Mouse (Mus musculus) hindbrain, embryonic 15.5 days (tissue): ENCODE results near the gene Pxk. TPM values are rescaled to one million over a fixed set of nuclear protein-coding genes. Genes with fewer than 3 reads are reported as not detected.
"Not testable (repeated sequence)": the region's sequence is repeated elsewhere in the genome, so short reads cannot be mapped to it uniquely, and the experiment has no call there.

Experiments
- ATAC-seq: fragments of 200-750 bp; cut with Nextera tagmentation; 2 replicates; pipeline ENCODE4 v1.8.0; 2017; ENCODE audit warnings: low read depth, moderate number of reproducible peaks, moderate TSS enrichment; ENCODE audit not compliant: low FRiP score
- H3K27ac ChIP-seq: fragments of 300-500 bp; sonication (generic); replicated peaks from 2 replicates; pipeline ENCODE4 v1.5.1; 2015; ENCODE audit warnings: mild to moderate bottlenecking, inconsistent platforms
- H3K27me3 ChIP-seq: fragments of 300-500 bp; sonication (generic); 2 replicates; pipeline ENCODE4 v1.6.1; 2015; ENCODE audit warnings: control low read depth, inconsistent platforms
- H3K36me3 ChIP-seq: fragments of 300-500 bp; sonication (generic); 2 replicates; pipeline ENCODE4 v1.6.1; 2015; ENCODE audit warnings: control low read depth, inconsistent platforms
- H3K4me1 ChIP-seq: fragments of 300-500 bp; sonication (generic); replicated peaks from 2 replicates; pipeline ENCODE4 v1.6.1; 2015; ENCODE audit warnings: control low read depth, inconsistent platforms
- H3K4me2 ChIP-seq: fragments of 300-500 bp; sonication (generic); 2 replicates; pipeline ENCODE4 v1.6.1; 2015; ENCODE audit warnings: moderate library complexity, mild to moderate bottlenecking, inconsistent platforms
- H3K4me3 ChIP-seq: fragments of 300-500 bp; sonication (generic); 2 replicates; pipeline ENCODE4 v1.5.1; 2015; ENCODE audit warnings: mild to moderate bottlenecking, inconsistent platforms
- H3K9ac ChIP-seq: fragments of 300-500 bp; sonication (generic); 2 replicates; pipeline ENCODE4 v1.6.1; 2015; ENCODE audit warnings: inconsistent platforms
- H3K9me3 ChIP-seq: fragments of 300-500 bp; sonication (generic); 2 replicates; pipeline ENCODE4 v1.6.1; 2016; ENCODE audit warnings: control low read depth, inconsistent platforms
- WGBS: fragments of 180-500 bp; shearing (Covaris S2); methylation state at CpG from one replicate; pipeline ENCODE4 v1.1.7; 2015; 5-methylcytosine and 5-hydroxymethylcytosine counted together
- polyA plus RNA-seq: library from polyadenylated mRNA; unstranded; fragments of >200 nt; fragmentation: Nextera tagmentation; extraction: Ambion mirVana; gene quantifications from 2 replicates; pipeline ENCODE4 v1.2.1, GENCODE M21; 2015

Gene Pxk
- polyA plus RNA-seq, 1 experiment from 2014 or later = 69.9 TPM

- H3K4me3 ChIP-seq = no peak overlapping the region
- H3K9ac ChIP-seq = no peak overlapping the region
- H3K27ac ChIP-seq = no peak overlapping the region
- ATAC-seq = no peak
- H3K27me3 ChIP-seq = no peaks in the 10 kb centered on the region
- H3K9me3 ChIP-seq = no peaks in the 10 kb centered on the region
- 93% methylated on average over 3 of the region's 3 CpGs for WGBS
- H3K36me3 ChIP-seq = peaks cover 47% of the 10 kb centered on the region
- H3K4me1 ChIP-seq = no peaks in the 10 kb centered on the region
- no peak overlapping the region for H3K4me2 ChIP-seq
These were observed 60.7 kb downstream of the Pxk start for GRCm38 (mm10) chr14:8158721-8159120.

GRCm38 (mm10) chr14:8159141-8159540 lies 61.1 kb downstream of the Pxk start:
- Histone ChIP-seq H3K4me3 (no peak overlapping the region), H3K27ac (no peak overlapping the region), H3K9ac (no peak overlapping the region), H3K9me3 (no peaks in the 10 kb centered on the region), H3K27me3 (no peaks in the 10 kb centered on the region), H3K4me2 (no peak overlapping the region), H3K36me3 (peaks cover 51% of the 10 kb centered on the region), H3K4me1 (no peaks in the 10 kb centered on the region)
- 88% methylated on average over 3 of the region's 3 CpGs for WGBS
- no peak for ATAC-seq

GRCm38 (mm10) chr14:8161777-8162176 lies 63.8 kb downstream of the Pxk start:
- H3K27me3 ChIP-seq = no peaks in the 10 kb centered on the region
- H3K9me3 ChIP-seq = no peaks in the 10 kb centered on the region
- H3K4me1 ChIP-seq = no peaks in the 10 kb centered on the region
- no peak overlapping the region for H3K9ac ChIP-seq
- WGBS = 86% methylated on average over 2 of the region's 2 CpGs
- H3K4me3 ChIP-seq = no peak overlapping the region
- ATAC-seq = no peak
- H3K36me3 ChIP-seq = peaks cover 60% of the 10 kb centered on the region
- H3K4me2 ChIP-seq = no peak overlapping the region
- H3K27ac ChIP-seq = no peak overlapping the region

- H3K9me3 ChIP-seq = no peaks in the 10 kb centered on the region
- H3K4me3 ChIP-seq = no peak overlapping the region
- H3K4me1 ChIP-seq = no peaks in the 10 kb centered on the region
- no peak overlapping the region for H3K4me2 ChIP-seq
- WGBS = 87% methylated on average over 7 of the region's 7 CpGs
- peaks cover 77% of the 10 kb centered on the region for H3K36me3 ChIP-seq
- H3K27me3 ChIP-seq = no peaks in the 10 kb centered on the region
- ATAC-seq = no peak
- H3K9ac ChIP-seq = no peak overlapping the region
- H3K27ac ChIP-seq = no peak overlapping the region
These were observed 66.5 kb downstream of the Pxk start for GRCm38 (mm10) chr14:8164463-8164862.

GRCm38 (mm10) chr14:8172507-8173410 lies 74.7 kb downstream of the Pxk start, which contains the start of gene Pdhb:
Gene Pdhb (minus strand): TSS chr14:8173025.
- Histone ChIP-seq H3K9ac (peak within 1 kb of the TSS; percentile 98), H3K27me3 (no peaks in the 10 kb centered on the region), H3K36me3 (peaks cover 24% of the 10 kb centered on the region), H3K27ac (peak within 1 kb of the TSS; percentile 91), H3K4me1 (peaks cover 9% of the 10 kb centered on the region), H3K4me3 (peak within 1 kb of the TSS; percentile 98), H3K9me3 (no peaks in the 10 kb centered on the region), H3K4me2 (peak within 1 kb of the TSS; percentile 63)
- whole genome bisulfite sequencing = under 1% methylated on average over 64 of the region's 64 CpGs
- ATAC-seq = peak; percentile 100

GRCm38 (mm10) chr14:8173542-8174250 lies 75.7 kb downstream of the Pxk start:
- peak overlapping the region; percentile 98 for H3K4me3 ChIP-seq
- not testable (repeated sequence) for H3K4me1 ChIP-seq, ATAC-seq, H3K9me3 ChIP-seq, H3K27me3 ChIP-seq
- H3K27ac ChIP-seq = peak overlapping the region; percentile 87
- H3K9ac ChIP-seq = peak overlapping the region; percentile 51
- WGBS = 36% methylated on average over 7 of the region's 7 CpGs
- peak overlapping the region; percentile 63 for H3K4me2 ChIP-seq
- H3K36me3 ChIP-seq = peaks cover 15% of the 10 kb centered on the region

GRCm38 (mm10) chr14:8174634-8175033 lies 76.6 kb downstream of the Pxk start:
- Histone ChIP-seq H3K4me2 (no peak overlapping the region), H3K36me3 (peaks cover 6% of the 10 kb centered on the region), H3K27ac (no peak overlapping the region), H3K4me3 (no peak overlapping the region), H3K27me3 (no peaks in the 10 kb centered on the region), H3K9me3 (no peaks in the 10 kb centered on the region), H3K4me1 (peaks cover 9% of the 10 kb centered on the region), H3K9ac (no peak overlapping the region)
- 83% methylated on average over 5 of the region's 5 CpGs for WGBS
- no peak for ATAC-seq

- no peak overlapping the region for H3K4me3 ChIP-seq
- no peaks in the 10 kb centered on the region for H3K36me3 ChIP-seq
- no peaks in the 10 kb centered on the region for H3K27me3 ChIP-seq
- 56% methylated on average over 5 of the region's 5 CpGs for WGBS
- H3K9me3 ChIP-seq = no peaks in the 10 kb centered on the region
- H3K4me1 ChIP-seq = peaks cover 9% of the 10 kb centered on the region
- H3K4me2 ChIP-seq = no peak overlapping the region
- H3K9ac ChIP-seq = no peak overlapping the region
- ATAC-seq = no peak
- H3K27ac ChIP-seq = no peak overlapping the region
These were observed 78.2 kb downstream of the Pxk start for GRCm38 (mm10) chr14:8176251-8176650.

- H3K27me3 ChIP-seq = no peaks in the 10 kb centered on the region
- no peak overlapping the region for H3K27ac ChIP-seq
- no peak overlapping the region for H3K9ac ChIP-seq
- WGBS = 88% methylated on average over 4 of the region's 4 CpGs
- no peaks in the 10 kb centered on the region for H3K36me3 ChIP-seq
- no peaks in the 10 kb centered on the region for H3K9me3 ChIP-seq
- ATAC-seq = no peak
- no peak overlapping the region for H3K4me3 ChIP-seq
- no peaks in the 10 kb centered on the region for H3K4me1 ChIP-seq
- no peak overlapping the region for H3K4me2 ChIP-seq
These were observed 82.5 kb downstream of the Pxk start for GRCm38 (mm10) chr14:8180371-8181035.

GRCm38 (mm10) chr14:8183330-8183729 lies 85.3 kb downstream of the Pxk start:
- Histone ChIP-seq H3K36me3 (no peaks in the 10 kb centered on the region), H3K9ac (no peak overlapping the region), H3K4me1 (no peaks in the 10 kb centered on the region), H3K4me2 (no peak overlapping the region), H3K27me3 (no peaks in the 10 kb centered on the region), H3K4me3 (no peak overlapping the region), H3K9me3 (no peaks in the 10 kb centered on the region), H3K27ac (no peak overlapping the region)
- ATAC-seq = no peak
- 60% methylated on average over 3 of the region's 3 CpGs for WGBS

- Histone ChIP-seq H3K9me3 (no peaks in the 10 kb centered on the region), H3K9ac (no peak overlapping the region), H3K4me2 (no peak overlapping the region), H3K36me3 (no peaks in the 10 kb centered on the region), H3K27ac (no peak overlapping the region), H3K4me3 (no peak overlapping the region), H3K27me3 (no peaks in the 10 kb centered on the region), H3K4me1 (no peaks in the 10 kb centered on the region)
- WGBS = 86% methylated on average over 6 of the region's 6 CpGs
- no peak for ATAC-seq
These were observed 88.5 kb downstream of the Pxk start for GRCm38 (mm10) chr14:8186278-8187045.
